Mouse (Mus musculus) bone marrow macrophage, adult 2 months (primary cell): ENCODE data around the gene Tas2r102.

ENCODE experiments used
- CTCF ChIP-seq: IDR thresholded peaks from 2 replicates; pipeline ENCODE4 v1.5.1; 2012; ENCODE audit warnings: low read depth, mild to moderate bottlenecking, low read length, moderate library complexity
- POLR2A ChIP-seq: IDR thresholded peaks from 2 replicates; pipeline ENCODE4 v1.6.1; 2012; ENCODE audit warnings: mild to moderate bottlenecking, low read depth, low read length, borderline replicate concordance

- TF ChIP-seq POLR2A, result no peak
- no peak for TF ChIP-seq CTCF
Measured at GRCm38 (mm10) chr6:132750206-132750605, 11.7 kb upstream of the Tas2r102 start.
